Mouse (Mus musculus): ENCODE measurements around the gene Dyrk1b.

DNA sequence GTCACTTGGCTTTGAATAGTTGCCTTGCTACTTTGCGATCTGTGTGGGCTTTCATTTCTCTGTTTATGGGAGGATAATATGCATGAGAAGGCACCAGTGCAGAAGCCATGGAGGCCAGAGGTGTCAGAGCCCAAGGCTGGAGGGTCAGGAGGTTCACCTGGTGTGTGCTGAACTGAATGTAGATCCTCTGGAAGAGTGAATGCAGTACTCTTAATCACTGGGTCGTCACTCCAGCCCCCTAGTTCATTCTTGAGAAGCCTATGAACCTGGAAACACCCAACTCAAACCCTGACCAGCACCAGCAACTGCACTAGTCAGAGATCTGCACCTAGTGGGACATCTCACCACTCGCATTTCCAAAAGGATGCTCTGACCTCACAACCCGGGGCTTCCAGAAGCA lies 19.8 kb downstream of the Dyrk1b start:
- TF ChIP-seq MEF2A (IDR thresholded peaks at IDR 0.05; ENCODE audit: borderline replicate concordance, low read depth, low read length) (no peak), CTCF (conservative IDR thresholded peaks at IDR 0.05 in 1 of 2, IDR thresholded peaks at IDR 0.05 in 1 of 2; ENCODE audit: low read depth in 2 of 2, low read length in 2 of 2) (no peak)
